Mouse (Mus musculus): ENCODE results near the gene Otx1.

Otx1 gene

GRCm38 (mm10) chr11:21999396-22000315 lies 3.0 kb downstream of the Otx1 start:
- peak; percentile 26 to 30 for DNase-seq (ENCODE audit: low spot score in 2 of 2)

GRCm38 (mm10) chr11:21998141-21999047 lies 4.3 kb downstream of the Otx1 start:
- peak; percentile 30 to 35 for DNase-seq (ENCODE audit: low spot score in 2 of 2)

GRCm38 (mm10) chr11:21997561-21998140 lies 5.0 kb downstream of the Otx1 start:
- DNase-seq (ENCODE audit: low spot score in 2 of 2), result peak in 1 of 2 experiments; percentile 33

GRCm38 (mm10) chr11:21996661-21997560 lies 5.8 kb downstream of the Otx1 start:
- DNase-seq (ENCODE audit: low spot score in 2 of 2), result peak; percentile 79

GRCm38 (mm10) chr11:21996325-21996647 lies 6.4 kb downstream of the Otx1 start:
- DNase-seq (ENCODE audit: low spot score in 2 of 2), result peak; percentile 31 to 40

GRCm38 (mm10) chr11:21995534-21996324 lies 7.0 kb downstream of the Otx1 start:
- DNase-seq (ENCODE audit: low spot score in 2 of 2), result peak in 1 of 2 experiments; percentile 28

- no peak for DNase-seq (ENCODE audit: low spot score in 2 of 2)
Measured at GRCm38 (mm10) chr11:21994377-21995370, 8.0 kb downstream of the Otx1 start.

GRCm38 (mm10) chr11:21993597-21994376 lies 8.9 kb downstream of the Otx1 start:
- DNase-seq (ENCODE audit: low spot score in 2 of 2), result peak; percentile 28 to 34

- DNase-seq (ENCODE audit: low spot score in 2 of 2), result peak in 1 of 2 experiments; percentile 29
Measured at GRCm38 (mm10) chr11:21992761-21993596, 9.7 kb downstream of the Otx1 start.

- DNase-seq (ENCODE audit: low spot score in 2 of 2), result no peak
Measured at GRCm38 (mm10) chr11:21988398-21988946, 14.2 kb downstream of the Otx1 start.

GRCm38 (mm10) chr11:21985118-21985517 lies 17.6 kb downstream of the Otx1 start:
- DNase-seq (ENCODE audit: low spot score in 2 of 2), result no peak

- DNase-seq (ENCODE audit: low spot score in 2 of 2), result no peak
Measured at GRCm38 (mm10) chr11:21974005-21974531, 28.6 kb downstream of the Otx1 start.

- DNase-seq (ENCODE audit: low spot score in 2 of 2), result no peak
Measured at GRCm38 (mm10) chr11:21973597-21973996, 29.1 kb downstream of the Otx1 start.

GRCm38 (mm10) chr11:21968922-21969321 lies 33.8 kb downstream of the Otx1 start:
- no peak for DNase-seq (ENCODE audit: low spot score in 2 of 2)

- no peak for DNase-seq (ENCODE audit: low spot score in 2 of 2)
Measured at GRCm38 (mm10) chr11:21955167-21955566, 47.5 kb downstream of the Otx1 start.

GRCm38 (mm10) chr11:21951657-21952237 lies 51.0 kb downstream of the Otx1 start:
- no peak for DNase-seq (ENCODE audit: low spot score in 2 of 2)

Data from right cerebral cortex, postnatal 10 days (tissue).